Mouse (Mus musculus): Measurements from ENCODE around the gene Dnm2.

- TF ChIP-seq CTCF (IDR thresholded peaks at IDR 0.05; ENCODE audit: insufficient read depth, low read length) (no peak), POLR2A (IDR thresholded peaks at IDR 0.05; ENCODE audit: borderline replicate concordance, extremely low read depth, low read depth, low read length) (no peak)
Observed at GRCm38 (mm10) chr9:21405525-21405924, 19.2 kb upstream of the Dnm2 start.

Data from lung, adult 2 months (tissue).